Mouse (Mus musculus) midbrain, embryonic 16.5 days (tissue): ENCODE results near the gene Sdhc. TPM values are rescaled to one million over a fixed set of nuclear protein-coding genes. Genes with fewer than 3 reads are reported as not detected.

Experiments
- ATAC-seq: fragments of 200-750 bp; cut with Nextera tagmentation; 2 replicates; pipeline ENCODE4 v1.8.0; 2017; ENCODE audit warnings: moderate TSS enrichment
- H3K27ac ChIP-seq: fragments of 300-500 bp; sonication (generic); 2 replicates; pipeline ENCODE4 v1.5.1; 2014; ENCODE audit warnings: mild to moderate bottlenecking, low read length, mixed read lengths
- H3K27me3 ChIP-seq: fragments of 300-500 bp; sonication (generic); 2 replicates; pipeline ENCODE4 v1.6.1; 2014; ENCODE audit warnings: low read depth, low read length, mixed read lengths; ENCODE audit not compliant: control insufficient read depth, insufficient read depth
- H3K36me3 ChIP-seq: fragments of 300-500 bp; sonication (generic); 2 replicates; pipeline ENCODE4 v1.6.1; 2014; ENCODE audit warnings: mild to moderate bottlenecking, low read length, moderate library complexity, mixed read lengths; ENCODE audit not compliant: control insufficient read depth, insufficient read depth
- H3K4me1 ChIP-seq: fragments of 300-500 bp; sonication (generic); 2 replicates; pipeline ENCODE4 v1.6.1; 2014; ENCODE audit warnings: mild to moderate bottlenecking, low read length, mixed read lengths; ENCODE audit not compliant: control insufficient read depth, insufficient read depth
- H3K4me2 ChIP-seq: fragments of 300-500 bp; sonication (generic); 2 replicates; pipeline ENCODE4 v1.6.1; 2014; ENCODE audit warnings: mild to moderate bottlenecking, low read length, mixed read lengths
- H3K4me3 ChIP-seq: fragments of 300-500 bp; sonication (generic); 2 replicates; pipeline ENCODE4 v1.5.1; 2014; ENCODE audit warnings: low read depth, mild to moderate bottlenecking, low read length, moderate library complexity, mixed read lengths
- H3K9ac ChIP-seq: fragments of 300-500 bp; sonication (generic); 2 replicates; pipeline ENCODE4 v1.6.1; 2014; ENCODE audit warnings: low read depth, low read length, mixed read lengths
- H3K9me3 ChIP-seq: fragments of 300-500 bp; sonication (generic); replicated peaks from 2 replicates; pipeline ENCODE4 v1.6.1; 2014; ENCODE audit warnings: mild to moderate bottlenecking, low read length, mixed read lengths; ENCODE audit not compliant: control insufficient read depth, poor library complexity, severe bottlenecking
- WGBS: fragments of 180-500 bp; shearing (Covaris S2); extraction: QIAGEN DNeasy Blood & Tissue Kit; methylation state at CpG from one replicate; pipeline ENCODE4 v1.1.7; 2014; 5-methylcytosine and 5-hydroxymethylcytosine counted together
- polyA plus RNA-seq: library from polyadenylated mRNA; unstranded; fragments of >200 nt; fragmentation: Nextera tagmentation; extraction: Ambion mirVana; gene quantifications from 2 replicates; pipeline ENCODE4 v1.2.1, GENCODE M21; 2015

Sdhc gene
- polyA plus RNA-seq, 1 experiment from 2014 or later = 311 TPM

DNA sequence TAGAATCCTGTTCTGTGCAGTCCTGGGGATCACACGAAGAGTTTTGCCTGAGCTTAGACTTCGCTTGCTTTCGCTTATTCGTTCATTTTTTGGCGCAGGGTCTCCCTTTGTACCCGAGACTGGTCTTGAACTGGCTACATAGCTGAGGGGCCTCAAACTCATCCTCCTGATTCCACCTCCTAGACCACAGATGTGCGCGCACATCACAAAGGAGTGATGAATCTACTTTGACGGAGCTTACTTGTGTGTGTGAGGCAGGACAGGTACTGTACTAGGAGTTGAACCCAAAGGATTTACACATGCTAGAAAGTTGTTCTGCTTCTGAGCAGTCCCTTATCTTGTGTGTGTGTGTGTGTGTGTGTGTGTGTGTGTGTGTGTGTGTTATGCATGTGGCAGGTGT, 40.4 kb upstream of the Sdhc start:
- H3K36me3 ChIP-seq = no peaks in the 10 kb centered on the region
- no peak overlapping the region for H3K4me3 ChIP-seq
- peaks cover 4% of the 10 kb centered on the region for H3K27me3 ChIP-seq
- no peak overlapping the region for H3K27ac ChIP-seq
- ATAC-seq = no peak
- no peaks in the 10 kb centered on the region for H3K9me3 ChIP-seq
- no peak overlapping the region for H3K9ac ChIP-seq
- peaks cover 21% of the 10 kb centered on the region for H3K4me1 ChIP-seq
- WGBS = 95% methylated on average over 9 of the region's 9 CpGs
- H3K4me2 ChIP-seq = no peak overlapping the region

DNA sequence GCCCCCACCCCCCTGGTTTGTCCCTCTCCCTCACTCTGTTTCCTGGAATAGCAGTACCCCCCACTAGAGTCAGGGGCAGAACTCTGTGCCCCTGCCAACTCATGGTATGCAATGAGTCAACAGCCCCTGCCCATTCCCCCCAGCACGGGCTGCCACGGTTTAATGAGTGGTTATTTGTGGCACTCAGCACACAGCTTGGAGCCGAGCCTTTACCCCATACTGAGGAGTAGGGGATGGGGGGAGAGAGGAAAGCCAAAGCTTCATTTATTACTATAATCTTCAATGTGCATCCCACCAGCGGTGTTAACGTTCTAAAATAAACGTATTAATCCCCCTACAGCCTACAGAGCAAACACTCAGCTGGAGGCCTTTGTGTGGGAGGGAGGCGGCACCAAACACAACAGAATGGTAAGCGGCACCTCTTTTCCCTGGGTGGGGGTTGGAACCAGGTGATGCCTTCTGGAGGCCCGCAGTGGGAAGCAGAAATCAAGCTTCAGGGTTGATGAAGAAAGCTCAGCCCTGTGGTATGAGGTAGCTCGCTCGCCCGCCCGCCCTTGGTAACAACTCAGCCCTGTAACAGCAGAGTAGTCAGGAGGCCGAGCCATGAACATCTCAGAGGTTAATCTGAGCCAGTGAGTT, 39.2 kb upstream of the Sdhc start:
- Histone ChIP-seq H3K27ac (no peak overlapping the region), H3K36me3 (no peaks in the 10 kb centered on the region), H3K4me2 (no peak overlapping the region), H3K4me3 (no peak overlapping the region), H3K4me1 (peaks cover 21% of the 10 kb centered on the region), H3K9ac (no peak overlapping the region), H3K27me3 (peaks cover 4% of the 10 kb centered on the region), H3K9me3 (no peaks in the 10 kb centered on the region)
- WGBS = 19% methylated on average over 14 of the region's 14 CpGs
- no peak for ATAC-seq

DNA sequence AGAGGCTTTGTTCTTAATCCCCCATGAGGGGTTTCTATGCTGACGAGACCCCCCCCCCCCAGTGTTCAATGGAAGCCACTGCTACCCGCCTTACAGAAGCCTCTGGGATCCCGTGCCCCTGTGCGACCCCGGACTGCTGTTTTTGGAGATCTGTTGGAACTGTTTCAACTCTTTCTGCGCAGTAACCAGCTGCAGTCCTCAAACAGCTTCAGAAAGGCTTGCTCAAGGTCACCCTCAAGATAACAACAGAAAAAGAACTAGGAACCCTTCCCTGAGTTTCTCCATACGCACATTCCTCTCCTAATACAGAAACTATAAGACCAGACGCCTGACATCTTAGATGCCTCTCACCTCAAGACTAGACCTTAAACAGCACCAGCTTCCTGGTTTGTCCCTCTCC, 38.6 kb upstream of the Sdhc start:
- Histone ChIP-seq H3K36me3 (no peaks in the 10 kb centered on the region), H3K4me1 (peaks cover 19% of the 10 kb centered on the region), H3K4me2 (no peak overlapping the region), H3K4me3 (no peak overlapping the region), H3K27ac (no peak overlapping the region), H3K27me3 (no peaks in the 10 kb centered on the region; the same call in 1 of the 2 replicates), H3K9me3 (no peaks in the 10 kb centered on the region), H3K9ac (no peak overlapping the region)
- no peak for ATAC-seq
- 10% methylated on average over 8 of the region's 8 CpGs for WGBS

DNA sequence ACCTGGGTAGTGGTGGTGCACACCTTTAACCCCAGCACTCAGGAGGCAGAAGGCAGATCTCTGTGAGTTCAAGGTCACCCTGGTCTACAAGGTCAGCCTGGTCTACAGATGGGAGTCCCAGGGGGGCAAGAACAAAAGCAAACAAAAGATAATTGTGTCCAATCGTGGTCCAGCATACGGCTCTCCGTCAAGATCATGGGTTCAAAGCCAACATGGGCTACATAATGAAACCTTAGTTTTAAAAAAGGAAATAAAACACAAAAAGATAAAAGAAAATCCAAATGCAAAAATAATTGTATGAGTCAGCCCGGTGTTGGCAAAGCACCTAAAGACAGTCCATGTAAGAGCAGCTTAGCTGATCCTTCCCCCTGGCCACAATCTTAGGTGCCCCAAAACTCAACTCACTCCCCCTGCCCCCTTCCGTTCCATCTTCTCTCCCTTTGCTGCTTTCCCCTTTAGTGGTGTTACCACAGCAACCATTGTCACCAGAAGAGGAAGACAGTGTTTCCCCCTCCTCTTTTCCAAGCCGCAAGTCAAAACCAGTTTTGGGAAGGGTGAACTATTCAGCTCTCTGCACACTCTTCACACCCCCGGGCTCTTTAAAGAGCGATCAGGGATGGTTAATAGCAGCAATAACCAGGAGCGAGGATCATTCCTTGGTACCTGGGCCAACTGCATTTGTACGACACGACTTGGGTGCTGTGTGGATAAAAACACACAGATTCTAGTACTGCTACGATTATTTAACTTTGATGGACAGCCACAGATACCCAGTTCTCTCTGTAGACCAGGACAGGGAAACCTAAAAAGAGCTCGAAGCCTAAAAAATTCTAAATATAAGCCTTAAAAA, 37.7 kb upstream of the Sdhc start:
- Histone ChIP-seq H3K4me3 (no peak overlapping the region), H3K9ac (no peak overlapping the region), H3K4me1 (peaks cover 10% of the 10 kb centered on the region), H3K27ac (no peak overlapping the region), H3K27me3 (no peaks in the 10 kb centered on the region), H3K36me3 (no peaks in the 10 kb centered on the region), H3K4me2 (0 out of 2 replicates have a peak overlapping the region, but pooled peaks have one; percentile 4), H3K9me3 (no peaks in the 10 kb centered on the region)
- ATAC-seq = no peak; the same call in 1 of the 2 replicates
- 19% methylated on average over 13 of the region's 13 CpGs for WGBS

DNA sequence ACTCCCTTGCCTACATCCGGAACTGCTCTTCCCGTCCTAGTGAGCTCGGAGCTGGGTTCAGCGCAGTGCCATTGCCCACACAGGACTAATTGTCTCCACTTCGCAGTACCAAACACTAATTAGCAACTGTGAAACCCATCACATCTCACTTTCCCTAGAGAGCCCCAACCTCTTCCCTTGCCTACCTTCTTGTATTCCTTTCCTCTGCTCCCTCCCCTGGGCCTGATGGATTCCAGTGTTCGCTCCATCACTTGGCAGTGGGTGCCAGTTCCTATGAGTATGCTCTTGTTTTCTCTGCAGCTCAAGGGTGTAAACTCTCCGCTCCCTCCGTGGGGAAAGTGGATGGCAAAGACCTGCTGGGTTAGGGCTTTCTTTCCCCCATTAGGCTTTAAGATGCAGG, 35.3 kb upstream of the Sdhc start:
- Histone ChIP-seq H3K27ac (no peak overlapping the region), H3K4me2 (no peak overlapping the region), H3K4me1 (peaks cover 5% of the 10 kb centered on the region), H3K4me3 (no peak overlapping the region), H3K9ac (no peak overlapping the region), H3K36me3 (no peaks in the 10 kb centered on the region), H3K9me3 (no peaks in the 10 kb centered on the region), H3K27me3 (no peaks in the 10 kb centered on the region)
- WGBS = 82% methylated on average over 8 of the region's 8 CpGs
- no peak for ATAC-seq

DNA sequence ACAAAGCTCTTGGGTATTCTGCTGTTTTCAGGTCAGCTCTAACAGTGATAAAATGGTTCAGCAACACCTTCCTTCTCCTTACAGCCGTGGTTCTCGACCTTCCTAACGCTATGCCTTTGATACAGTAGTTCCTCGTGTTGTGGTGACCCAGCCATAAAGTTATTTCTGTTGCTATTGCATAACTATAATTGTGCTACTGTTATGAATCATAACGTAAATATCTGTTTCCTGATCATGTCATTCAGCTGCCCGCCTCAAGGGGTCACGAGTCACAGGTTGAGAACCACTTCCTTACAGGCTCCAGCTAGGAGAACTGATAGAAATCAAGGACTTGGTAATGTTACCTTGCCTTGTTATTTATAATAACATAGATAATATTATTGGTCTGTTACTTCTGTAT, 33.9 kb upstream of the Sdhc start:
- Histone ChIP-seq H3K4me1 (peaks cover 2% of the 10 kb centered on the region), H3K27ac (no peak overlapping the region), H3K4me2 (no peak overlapping the region), H3K4me3 (no peak overlapping the region), H3K36me3 (no peaks in the 10 kb centered on the region), H3K27me3 (no peaks in the 10 kb centered on the region), H3K9ac (no peak overlapping the region), H3K9me3 (no peaks in the 10 kb centered on the region)
- 89% methylated on average over 7 of the region's 7 CpGs for WGBS
- no peak for ATAC-seq

DNA sequence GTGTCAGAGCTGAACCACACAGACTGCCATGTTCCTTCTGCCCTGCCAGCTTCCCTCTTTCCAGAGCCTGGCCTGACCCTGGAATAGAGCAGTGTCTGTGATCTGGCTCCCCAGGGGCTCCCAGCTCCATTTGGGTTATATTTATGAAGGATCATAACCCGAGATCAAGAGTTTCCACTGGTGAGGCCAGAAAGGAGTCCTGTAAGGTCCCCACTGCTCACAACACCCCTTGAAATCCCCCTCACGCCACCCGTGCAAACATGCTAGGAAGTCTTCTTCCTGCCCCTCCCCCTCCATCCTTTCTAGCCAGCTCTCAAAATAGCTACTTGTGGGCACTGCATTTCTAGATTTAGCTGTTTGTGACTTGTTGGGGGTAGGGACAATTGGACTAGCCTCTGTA, 33.2 kb upstream of the Sdhc start:
- Histone ChIP-seq H3K9me3 (no peaks in the 10 kb centered on the region), H3K27ac (no peak overlapping the region), H3K9ac (no peak overlapping the region), H3K4me3 (no peak overlapping the region), H3K36me3 (no peaks in the 10 kb centered on the region), H3K27me3 (no peaks in the 10 kb centered on the region), H3K4me2 (no peak overlapping the region), H3K4me1 (no peaks in the 10 kb centered on the region)
- no peak for ATAC-seq
- 77% methylated on average over 3 of the region's 3 CpGs for WGBS

DNA sequence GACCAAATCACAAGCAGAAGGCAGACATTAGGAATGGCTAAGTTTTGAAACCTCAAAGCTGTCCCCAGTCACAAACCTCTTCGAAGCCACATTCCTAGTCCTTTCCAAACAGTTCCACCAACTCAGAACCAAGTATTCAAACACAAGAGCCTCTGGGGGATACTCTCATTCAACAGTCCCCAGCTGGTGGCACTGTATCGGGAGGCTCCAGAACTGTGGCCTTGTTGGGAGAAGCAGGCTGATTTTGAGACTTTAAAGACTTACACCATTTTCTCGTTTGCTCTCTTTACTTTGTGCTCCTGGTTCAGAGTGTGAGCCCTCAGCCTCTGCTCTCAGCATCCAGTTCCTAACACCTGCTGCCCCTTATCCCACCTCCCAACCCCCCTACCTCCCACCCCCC, 32.6 kb upstream of the Sdhc start:
- Histone ChIP-seq H3K27ac (no peak overlapping the region), H3K36me3 (no peaks in the 10 kb centered on the region), H3K9me3 (no peaks in the 10 kb centered on the region), H3K4me3 (no peak overlapping the region), H3K9ac (no peak overlapping the region), H3K4me2 (no peak overlapping the region), H3K4me1 (no peaks in the 10 kb centered on the region), H3K27me3 (no peaks in the 10 kb centered on the region)
- 91% methylated on average over 3 of the region's 3 CpGs for WGBS
- ATAC-seq = no peak

DNA sequence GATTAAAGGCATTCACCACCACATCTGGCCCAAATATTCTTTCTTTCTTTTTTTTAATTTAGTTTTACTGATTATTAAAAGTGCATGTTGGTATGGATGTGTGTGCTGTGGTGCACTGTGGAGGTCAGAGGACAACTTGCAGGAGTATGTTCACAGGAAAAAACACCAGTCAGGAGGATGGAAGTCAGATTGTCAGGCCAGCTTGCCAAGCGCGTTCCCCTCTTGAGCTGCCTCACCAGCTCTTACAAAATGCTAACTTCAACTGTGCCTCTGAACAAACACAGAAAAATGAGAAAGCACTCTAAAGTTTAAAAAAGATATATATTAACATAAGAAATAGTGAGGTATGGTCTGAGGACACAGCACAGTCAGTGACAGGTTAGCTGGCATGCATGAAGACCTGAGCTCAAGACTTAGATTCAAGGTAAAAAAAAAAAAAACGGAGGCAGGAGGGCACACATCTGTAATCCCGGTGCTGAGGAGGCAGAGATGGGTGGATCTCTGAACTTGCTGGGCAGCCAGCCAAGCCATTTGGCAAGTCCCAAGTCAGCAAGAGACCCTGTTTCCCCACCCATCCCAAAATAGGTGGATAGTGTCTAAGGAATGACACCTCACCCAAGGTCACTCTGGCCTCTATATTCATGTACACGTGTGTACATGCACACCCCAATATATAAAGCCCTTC, 29.2 kb upstream of the Sdhc start:
- no peak overlapping the region for H3K4me2 ChIP-seq
- 83% methylated on average over 5 of the region's 5 CpGs for WGBS
- no peak for ATAC-seq

More for the DNA sequence above, 29.2 kb upstream of the Sdhc start:
- H3K27me3 ChIP-seq = no peaks in the 10 kb centered on the region
- no peak overlapping the region for H3K27ac ChIP-seq
- H3K36me3 ChIP-seq = no peaks in the 10 kb centered on the region
- H3K4me3 ChIP-seq = no peak overlapping the region
- H3K4me1 ChIP-seq = no peaks in the 10 kb centered on the region
- H3K9me3 ChIP-seq = no peaks in the 10 kb centered on the region
- H3K9ac ChIP-seq = no peak overlapping the region
